Mouse (Mus musculus) bone marrow macrophage, adult 2 months (primary cell): ENCODE measurements around the gene Olfr39. TPM values are rescaled to one million over a fixed set of nuclear protein-coding genes. Genes with fewer than 3 reads are reported as not detected.
"Not testable (repeated sequence)": the region's sequence is repeated elsewhere in the genome, so short reads cannot be mapped to it uniquely, and the experiment has no call there.

Source experiments
- H3K27ac ChIP-seq: 2 replicates; pipeline ENCODE4 v1.5.1; 2012; ENCODE audit warnings: low read depth, low read length; ENCODE audit not compliant: insufficient read depth
- H3K4me1 ChIP-seq: 2 replicates; pipeline ENCODE4 v1.6.1; 2012; ENCODE audit warnings: low read length; ENCODE audit not compliant: control insufficient read depth, insufficient read depth
- H3K4me3 ChIP-seq: 2 replicates; pipeline ENCODE4 v1.5.1; 2012; ENCODE audit warnings: mild to moderate bottlenecking, low read length, moderate library complexity; ENCODE audit not compliant: insufficient read depth
- CTCF ChIP-seq: IDR thresholded peaks from 2 replicates; pipeline ENCODE4 v1.5.1; 2012; ENCODE audit warnings: low read depth, mild to moderate bottlenecking, low read length, moderate library complexity
- POLR2A ChIP-seq: IDR thresholded peaks from 2 replicates; pipeline ENCODE4 v1.6.1; 2012; ENCODE audit warnings: mild to moderate bottlenecking, low read depth, low read length, borderline replicate concordance
- polyA plus RNA-seq: library from polyadenylated mRNA; stranded (reverse); fragments of >200 nt; gene quantifications from 2 replicates; pipeline ENCODE4 v1.2.4, GENCODE M21; 2012; ENCODE audit not compliant: missing spikeins, insufficient read depth, insufficient read length

Gene Olfr39
- not detected in 2 replicates for polyA plus RNA-seq

- TF ChIP-seq POLR2A: no peak
- TF ChIP-seq CTCF: no peak
- Histone ChIP-seq H3K4me1 (no peaks in the 10 kb centered on the region), H3K27ac (no peak within 1 kb of the TSS), H3K4me3 (no peak within 1 kb of the TSS)
These were observed at the start of gene Olfr39 for GRCm38 (mm10) chr9:20282051-20282450. Gene Olfr39, plus strand, starts transcription at chr9:20282351.

GRCm38 (mm10) chr9:20236819-20237218 lies 45.3 kb upstream of the Olfr39 start, which contains the start of gene Olfr872:
Gene Olfr872, plus strand, starts transcription at chr9:20237119.
- no peak within 1 kb of the TSS for H3K27ac ChIP-seq

GRCm38 (mm10) chr9:20237378-20237777 lies 44.8 kb upstream of the Olfr39 start:
- TF ChIP-seq CTCF (no peak), POLR2A (no peak)
- Histone ChIP-seq H3K27ac (no peak overlapping the region), H3K4me3 (no peak overlapping the region), H3K4me1 (no peaks in the 10 kb centered on the region)

More at GRCm38 (mm10) chr9:20236819-20237218, 45.3 kb upstream of the Olfr39 start, which contains the start of gene Olfr872:
- no peaks in the 10 kb centered on the region for H3K4me1 ChIP-seq
- TF ChIP-seq POLR2A (no peak), CTCF (no peak)
- H3K4me3 ChIP-seq: no peak within 1 kb of the TSS

- H3K27ac ChIP-seq, H3K4me3 ChIP-seq, H3K4me1 ChIP-seq: not testable (repeated sequence)
These were observed 13.4 kb downstream of the Olfr39 start for GRCm38 (mm10) chr9:20295562-20295961.

- TF ChIP-seq POLR2A (no peak), CTCF (no peak)
- Histone ChIP-seq H3K4me1 (no peaks in the 10 kb centered on the region), H3K4me3 (no peak within 1 kb of the TSS), H3K27ac (no peak within 1 kb of the TSS)
These were observed 16.1 kb downstream of the Olfr39 start, which contains the start of gene Olfr873 for GRCm38 (mm10) chr9:20298232-20298631. Gene Olfr873, plus strand, starts transcription at chr9:20298532.

GRCm38 (mm10) chr9:20335994-20336393 lies 53.8 kb downstream of the Olfr39 start, which contains the start of gene Olfr18:
Gene Olfr18, minus strand, starts transcription at chr9:20336094.
- Histone ChIP-seq H3K4me1 (no peaks in the 10 kb centered on the region), H3K27ac (no peak within 1 kb of the TSS), H3K4me3 (no peak within 1 kb of the TSS)
- TF ChIP-seq CTCF: no peak
- TF ChIP-seq POLR2A: no peak

Other genes starting within 250 kb of the Olfr39 start
- not detected in 2 replicates for gene Olfr867, start 224.8 kb upstream of the Olfr39 start, polyA plus RNA-seq
- gene Olfr868, start 183.7 kb upstream of the Olfr39 start, polyA plus RNA-seq: not detected in 2 replicates
- gene Olfr869, start 153.3 kb upstream of the Olfr39 start, polyA plus RNA-seq: not detected in 2 replicates
- 0.32 TPM in 1 of 2 replicates, not detected in the other for gene Olfr870, start 108.3 kb upstream of the Olfr39 start, polyA plus RNA-seq
- gene Olfr871, start 70.1 kb upstream of the Olfr39 start, polyA plus RNA-seq: not detected in 2 replicates
- gene Olfr872, start 45.2 kb upstream of the Olfr39 start, polyA plus RNA-seq: not detected in 2 replicates
- gene Olfr873, start 16.2 kb downstream of the Olfr39 start, polyA plus RNA-seq: not detected in 2 replicates
- not detected in 2 replicates for gene Olfr18, start 53.7 kb downstream of the Olfr39 start, polyA plus RNA-seq
- 17.3 and 17.7 TPM in 2 replicates for gene Zfp560, start 102.8 kb downstream of the Olfr39 start, polyA plus RNA-seq
- gene Zfp26, start 177.8 kb downstream of the Olfr39 start, polyA plus RNA-seq: 13.8 and 15.5 TPM in 2 replicates
- 14.7 and 15.7 TPM in 2 replicates for gene Zfp426, start 210.4 kb downstream of the Olfr39 start, polyA plus RNA-seq
- gene Zfp266, start 239.1 kb downstream of the Olfr39 start, polyA plus RNA-seq: 16.1 and 20.6 TPM in 2 replicates